Mouse (Mus musculus) forebrain, embryonic 16.5 days (tissue): ENCODE measurements around the gene Armc9. TPM values are rescaled to one million over a fixed set of nuclear protein-coding genes. Genes with fewer than 3 reads are reported as not detected.

Source experiments
- ATAC-seq: fragments of 200-750 bp; cut with Nextera tagmentation; 2 replicates; pipeline ENCODE4 v1.8.0; 2017; ENCODE audit warnings: mild to moderate bottlenecking, moderate library complexity
- H3K27ac ChIP-seq: fragments of 300-500 bp; sonication (generic); 2 replicates; pipeline ENCODE4 v1.5.1; 2014; ENCODE audit warnings: low read length, control low read depth
- H3K27me3 ChIP-seq: fragments of 300-500 bp; sonication (generic); replicated peaks from 2 replicates; pipeline ENCODE4 v1.6.1; 2014; ENCODE audit warnings: low read length; ENCODE audit not compliant: control insufficient read depth, insufficient read depth
- H3K36me3 ChIP-seq: fragments of 300-500 bp; sonication (generic); 2 replicates; pipeline ENCODE4 v1.6.1; 2014; ENCODE audit not compliant: control insufficient read depth, insufficient read depth
- H3K4me1 ChIP-seq: fragments of 300-500 bp; sonication (generic); replicated peaks from 2 replicates; pipeline ENCODE4 v1.6.1; 2014; ENCODE audit warnings: low read length; ENCODE audit not compliant: control insufficient read depth, insufficient read depth
- H3K4me2 ChIP-seq: fragments of 300-500 bp; sonication (generic); 2 replicates; pipeline ENCODE4 v1.6.1; 2014; ENCODE audit warnings: mild to moderate bottlenecking, low read length, control low read depth
- H3K4me3 ChIP-seq: fragments of 300-500 bp; sonication (generic); replicated peaks from 2 replicates; pipeline ENCODE4 v1.5.1; 2014; ENCODE audit warnings: mild to moderate bottlenecking, low read length, control low read depth
- H3K9ac ChIP-seq: fragments of 300-500 bp; sonication (generic); replicated peaks from 2 replicates; pipeline ENCODE4 v1.6.1; 2014; ENCODE audit warnings: low read depth, low read length, control low read depth
- H3K9me3 ChIP-seq: fragments of 300-500 bp; sonication (generic); 2 replicates; pipeline ENCODE4 v1.6.1; 2016; ENCODE audit warnings: low read length; ENCODE audit not compliant: control insufficient read depth
- WGBS: fragments of 180-500 bp; shearing (Covaris S2); extraction: QIAGEN DNeasy Blood & Tissue Kit; methylation state at CpG from one replicate; pipeline ENCODE4 v1.1.7; 2014; 5-methylcytosine and 5-hydroxymethylcytosine counted together
- polyA plus RNA-seq: library from polyadenylated mRNA; unstranded; fragments of >200 nt; fragmentation: Nextera tagmentation; extraction: Ambion mirVana; gene quantifications from 2 replicates; pipeline ENCODE4 v1.2.1, GENCODE M21; 2015

Armc9 gene
- polyA plus RNA-seq, 1 experiment from 2014 or later, result 36.5 TPM

- H3K27me3 ChIP-seq, result no peaks in the 10 kb centered on the region
- ATAC-seq, result no peak
- H3K9ac ChIP-seq, result no peak overlapping the region; the same call in 1 of the 2 replicates
- no peak overlapping the region for H3K4me3 ChIP-seq
- H3K36me3 ChIP-seq, result no peaks in the 10 kb centered on the region; the same call in 1 of the 2 replicates
- no peak overlapping the region for H3K4me2 ChIP-seq
- no peak overlapping the region for H3K27ac ChIP-seq
- H3K9me3 ChIP-seq, result no peaks in the 10 kb centered on the region
- peaks cover 18% of the 10 kb centered on the region for H3K4me1 ChIP-seq
- WGBS, result 83% methylated on average over 3 of the region's 3 CpGs
These were observed 1.5 kb downstream of the Armc9 start for GRCm38 (mm10) chr1:86156075-86156474.

- Histone ChIP-seq H3K4me1 (peaks cover 18% of the 10 kb centered on the region), H3K36me3 (peaks cover 3% of the 10 kb centered on the region), H3K27ac (no peak overlapping the region), H3K27me3 (no peaks in the 10 kb centered on the region), H3K9me3 (no peaks in the 10 kb centered on the region), H3K9ac (no peak overlapping the region), H3K4me2 (no peak overlapping the region), H3K4me3 (no peak overlapping the region)
- no peak for ATAC-seq
- 93% methylated on average over 6 of the region's 6 CpGs for WGBS
These were observed 2.0 kb downstream of the Armc9 start for GRCm38 (mm10) chr1:86156595-86156994.

- peaks cover 10% of the 10 kb centered on the region for H3K36me3 ChIP-seq
- 93% methylated on average over 6 of the region's 6 CpGs for WGBS
- ATAC-seq, result no peak
These were observed 5.5 kb downstream of the Armc9 start for GRCm38 (mm10) chr1:86160059-86160458.

GRCm38 (mm10) chr1:86160479-86160878 lies 5.9 kb downstream of the Armc9 start:
- 92% methylated on average over 5 of the region's 5 CpGs for WGBS
- Histone ChIP-seq H3K4me1 (peaks cover 8% of the 10 kb centered on the region), H3K36me3 (peaks cover 10% of the 10 kb centered on the region)

More at GRCm38 (mm10) chr1:86160059-86160458, 5.5 kb downstream of the Armc9 start:
- H3K27me3 ChIP-seq, result no peaks in the 10 kb centered on the region
- no peak overlapping the region for H3K9ac ChIP-seq
- no peak overlapping the region for H3K4me2 ChIP-seq
- H3K9me3 ChIP-seq, result no peaks in the 10 kb centered on the region
- no peak overlapping the region for H3K27ac ChIP-seq
- peaks cover 12% of the 10 kb centered on the region for H3K4me1 ChIP-seq
- H3K4me3 ChIP-seq, result no peak overlapping the region

DNA sequence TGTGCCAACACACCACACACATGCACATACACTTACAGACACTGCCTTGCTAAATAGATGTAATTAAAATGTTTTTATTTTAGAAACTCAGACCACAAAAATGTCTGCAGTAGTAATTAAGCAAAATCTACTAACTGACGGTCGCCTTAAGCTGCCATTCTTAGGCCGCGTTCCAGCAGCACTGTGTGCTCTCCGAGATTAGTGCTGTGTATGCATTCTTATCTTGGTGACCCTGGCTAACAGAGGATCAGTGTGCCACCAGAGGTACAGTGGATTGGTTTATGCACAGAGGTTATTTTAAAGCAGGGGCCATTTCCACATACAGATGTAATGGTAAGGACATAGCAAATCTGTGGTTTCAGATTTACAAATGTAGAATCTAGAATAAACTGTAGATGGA lies 6.5 kb downstream of the Armc9 start:
- H3K27ac ChIP-seq, result no peak overlapping the region
- no peak for ATAC-seq
- no peak overlapping the region for H3K4me3 ChIP-seq
- H3K36me3 ChIP-seq, result peaks cover 11% of the 10 kb centered on the region
- peaks cover 4% of the 10 kb centered on the region; the same call in 1 of the 2 replicates for H3K4me1 ChIP-seq
- H3K4me2 ChIP-seq, result no peak overlapping the region
- H3K9ac ChIP-seq, result no peak overlapping the region
- H3K27me3 ChIP-seq, result no peaks in the 10 kb centered on the region
- no peaks in the 10 kb centered on the region for H3K9me3 ChIP-seq
- WGBS, result 94% methylated on average over 5 of the region's 5 CpGs

More at GRCm38 (mm10) chr1:86160479-86160878, 5.9 kb downstream of the Armc9 start:
- Histone ChIP-seq H3K9me3 (no peaks in the 10 kb centered on the region), H3K27me3 (no peaks in the 10 kb centered on the region), H3K4me3 (no peak overlapping the region), H3K27ac (no peak overlapping the region), H3K4me2 (no peak overlapping the region), H3K9ac (no peak overlapping the region)
- ATAC-seq, result no peak

DNA sequence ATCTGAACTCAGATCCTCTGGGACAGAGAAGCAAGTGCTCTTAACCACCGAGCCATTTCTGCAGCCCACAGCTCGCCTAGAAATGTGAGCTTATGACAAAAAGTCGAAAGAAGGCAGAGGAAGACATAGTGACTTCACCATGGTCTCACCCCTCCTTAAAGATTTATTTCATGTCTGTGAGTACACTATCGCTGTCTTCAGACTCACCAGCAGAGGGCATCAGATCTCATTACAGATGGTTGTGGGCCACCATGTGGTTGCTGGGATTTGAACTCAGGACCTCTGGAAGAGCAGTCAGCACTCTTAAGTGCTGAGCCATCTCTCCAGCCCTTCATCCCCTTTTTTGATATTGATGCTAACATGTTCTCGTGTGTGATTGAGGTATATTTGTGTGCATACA lies 20.0 kb downstream of the Armc9 start:
- Histone ChIP-seq H3K9ac (no peak overlapping the region), H3K9me3 (no peaks in the 10 kb centered on the region), H3K36me3 (peaks cover 8% of the 10 kb centered on the region), H3K27ac (no peak overlapping the region), H3K4me3 (no peak overlapping the region), H3K4me2 (no peak overlapping the region), H3K4me1 (no peaks in the 10 kb centered on the region), H3K27me3 (no peaks in the 10 kb centered on the region)
- ATAC-seq, result no peak
- 96% methylated on average over 5 of the region's 5 CpGs for WGBS

DNA sequence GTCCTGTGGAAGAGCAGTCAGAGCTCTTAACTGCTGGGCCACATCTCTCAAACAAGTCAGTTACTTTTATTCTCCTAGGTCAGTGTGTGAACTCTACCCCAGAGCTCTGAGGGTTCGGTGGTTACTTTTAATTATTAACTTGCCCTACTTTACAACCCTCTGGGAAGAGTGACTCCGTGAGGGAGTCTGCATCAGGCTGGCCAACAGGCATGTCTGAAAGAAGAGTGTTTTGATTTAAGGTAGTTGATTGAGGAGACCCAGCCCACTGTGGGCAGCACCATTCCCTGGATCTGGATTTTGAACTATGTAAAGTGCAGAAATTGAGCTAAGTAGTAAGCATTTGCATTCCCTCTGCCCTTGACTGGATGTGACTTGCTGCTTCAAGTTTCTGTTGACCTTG lies 21.5 kb downstream of the Armc9 start:
- H3K4me2 ChIP-seq, result no peak overlapping the region
- no peak overlapping the region for H3K27ac ChIP-seq
- peaks cover 4% of the 10 kb centered on the region; the same call in 1 of the 2 replicates for H3K36me3 ChIP-seq
- H3K9me3 ChIP-seq, result no peaks in the 10 kb centered on the region
- H3K9ac ChIP-seq, result no peak overlapping the region
- H3K4me3 ChIP-seq, result no peak overlapping the region
- ATAC-seq, result no peak
- no peaks in the 10 kb centered on the region for H3K27me3 ChIP-seq
- H3K4me1 ChIP-seq, result no peaks in the 10 kb centered on the region
- WGBS, result 89% methylated on average over 2 of the region's 2 CpGs

DNA sequence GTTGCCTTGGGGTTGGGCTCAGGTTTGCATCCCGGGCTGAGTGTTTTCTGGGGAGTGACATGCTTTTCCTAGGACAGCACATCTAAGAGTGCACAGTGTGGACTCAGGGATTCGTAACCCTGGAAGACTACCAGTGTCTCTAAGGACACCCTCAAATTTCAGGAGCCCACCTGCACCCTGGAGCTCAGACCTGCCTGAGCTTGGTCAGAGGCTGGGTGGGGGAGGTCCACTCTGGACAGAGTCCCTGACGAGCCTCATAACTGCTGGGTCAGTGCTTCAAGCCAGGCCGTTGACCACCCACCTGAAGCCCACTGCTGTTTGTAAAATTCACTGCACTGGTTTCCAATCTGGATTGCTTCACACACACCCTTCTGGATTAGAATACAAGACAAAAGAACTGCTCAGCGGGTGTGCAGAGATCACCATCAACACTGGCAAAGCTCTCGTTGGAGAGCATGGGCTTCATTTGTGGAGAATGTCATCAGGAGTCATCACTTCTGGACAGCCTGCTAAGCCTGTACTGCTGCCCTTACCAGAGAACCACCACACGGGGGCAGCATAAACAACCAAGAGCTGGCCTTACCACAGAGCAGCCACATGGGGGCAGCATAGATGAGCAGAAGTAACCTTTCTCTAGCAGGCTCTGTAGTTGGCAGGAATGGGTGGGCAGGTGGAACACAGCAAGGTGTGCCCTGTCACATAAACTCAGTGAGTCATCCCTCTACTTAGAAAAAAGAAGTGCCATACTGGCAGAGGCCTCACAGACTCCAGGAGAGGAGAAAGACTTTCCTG lies 24.1 kb downstream of the Armc9 start:
- Histone ChIP-seq H3K4me2 (no peak overlapping the region), H3K27me3 (no peaks in the 10 kb centered on the region), H3K4me1 (no peaks in the 10 kb centered on the region), H3K4me3 (no peak overlapping the region), H3K27ac (no peak overlapping the region), H3K9ac (no peak overlapping the region), H3K36me3 (peaks cover 4% of the 10 kb centered on the region; the same call in 1 of the 2 replicates), H3K9me3 (no peaks in the 10 kb centered on the region)
- 49% methylated on average over 7 of the region's 7 CpGs for WGBS
- 0 out of 2 replicates have a peak, but pooled peaks have one; percentile 58 for ATAC-seq

DNA sequence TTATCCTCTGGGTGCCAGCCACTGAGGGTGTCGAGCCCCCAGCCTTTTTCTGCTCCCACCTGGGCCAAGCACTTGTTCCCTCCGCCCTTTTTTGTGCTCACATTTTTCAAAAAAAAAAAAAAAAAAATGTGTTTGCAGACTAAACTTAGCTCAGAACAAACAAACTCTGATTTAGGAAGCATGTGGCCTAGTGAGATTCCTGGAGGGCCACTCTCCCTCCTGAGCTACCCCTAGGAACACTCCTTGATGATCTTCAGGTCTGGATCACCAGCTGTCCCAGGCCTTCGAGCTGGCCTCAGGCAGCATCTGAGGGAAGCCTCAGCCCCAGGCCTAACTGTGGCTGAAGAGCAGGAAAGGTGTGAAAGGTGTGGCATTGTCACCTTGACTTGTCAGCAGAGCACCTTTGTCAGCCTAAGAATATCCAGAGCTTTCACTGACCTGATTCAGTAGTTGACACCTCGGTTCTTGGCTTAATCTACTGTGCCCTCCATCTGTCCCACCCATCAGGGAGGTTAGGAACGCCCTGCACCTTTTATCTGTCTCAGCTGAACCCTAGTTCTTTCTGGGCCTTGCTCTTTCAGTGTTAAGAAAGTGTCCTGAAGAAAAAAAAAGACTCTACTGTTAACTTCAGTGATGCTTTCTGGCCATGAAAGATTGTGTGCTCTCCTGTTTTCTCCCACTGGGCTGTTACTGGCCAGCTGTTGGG lies 27.6 kb downstream of the Armc9 start:
- Histone ChIP-seq H3K4me2 (no peak overlapping the region), H3K27ac (no peak overlapping the region), H3K4me1 (no peaks in the 10 kb centered on the region), H3K9ac (no peak overlapping the region), H3K4me3 (no peak overlapping the region), H3K36me3 (no peaks in the 10 kb centered on the region; the same call in 1 of the 2 replicates), H3K9me3 (no peaks in the 10 kb centered on the region), H3K27me3 (no peaks in the 10 kb centered on the region)
- WGBS, result 88% methylated on average over 5 of the region's 5 CpGs
- ATAC-seq, result no peak
